Mouse (Mus musculus) megakaryocyte, embryonic 14.5 days (primary cell): ENCODE data around the gene Adarb1.

ENCODE experiments used
- FLI1 ChIP-seq: IDR thresholded peaks from 2 replicates; pipeline ENCODE4 v1.6.1; 2012; ENCODE audit warnings: low read length, inconsistent platforms, mixed read lengths
- GATA1 ChIP-seq: IDR thresholded peaks from 3 replicates; pipeline ENCODE4 v1.6.1; 2012; ENCODE audit warnings: mixed read lengths, low read length, inconsistent platforms, borderline replicate concordance

- TF ChIP-seq FLI1, result no peak
- no peak for TF ChIP-seq GATA1
These were observed 35.0 kb downstream of the Adarb1 start for GRCm38 (mm10) chr10:77383045-77383444.
